Mouse (Mus musculus) mesoderm, embryonic 11.5 days (tissue): Measurements from ENCODE around the gene Dchs2.
A peak's percentile ranks its signal among the peaks of the same experiment; 100 is the strongest.
"Not testable (repeated sequence)": the region's sequence is repeated elsewhere in the genome, so short reads cannot be mapped to it uniquely, and the experiment has no call there.

Experiments used
- DNase-seq: peaks from one replicate; pipeline ENCODE4 v3.0.0-alpha.2; 2012; ENCODE audit warnings: low read depth, low spot score

Dchs2 gene

DNA sequence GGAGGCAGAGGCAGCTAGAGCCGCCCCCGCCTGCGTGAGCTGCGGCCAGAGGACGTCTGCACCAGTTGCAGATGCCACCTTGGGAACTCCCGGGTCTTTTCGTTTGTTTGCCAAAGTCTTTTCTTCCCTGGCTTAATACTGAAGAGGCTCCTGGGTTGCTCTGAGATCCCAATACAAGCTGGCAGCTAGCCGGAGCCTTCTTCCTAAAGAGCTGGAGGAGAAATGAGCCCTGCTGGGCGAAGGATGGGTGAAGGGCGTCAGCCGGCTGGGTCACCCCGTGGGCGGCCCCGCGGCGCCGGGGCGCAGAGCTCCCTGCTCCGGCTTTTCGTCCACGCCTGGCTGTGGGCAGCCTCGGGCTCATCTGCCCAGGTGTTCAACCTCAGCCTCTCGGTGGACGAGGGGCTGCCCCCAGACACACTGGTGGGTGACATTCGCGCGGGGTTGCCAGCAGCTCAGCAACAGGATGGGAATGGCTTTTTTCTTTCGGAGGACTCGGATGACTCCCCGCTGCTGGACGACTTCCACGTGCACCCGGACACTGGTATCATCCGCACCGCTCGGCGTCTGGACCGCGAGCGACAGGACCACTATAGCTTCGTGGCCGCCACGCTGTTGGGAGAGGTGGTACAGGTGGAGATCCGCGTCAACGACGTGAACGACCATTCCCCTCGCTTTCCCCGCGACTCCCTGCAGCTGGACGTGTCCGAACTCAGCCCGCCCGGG lies at the start of gene Dchs2:
TSS of gene Dchs2 (plus strand) at position 223 of the 723 bp plus-strand sequence.
- no peak for DNase-seq

DNA sequence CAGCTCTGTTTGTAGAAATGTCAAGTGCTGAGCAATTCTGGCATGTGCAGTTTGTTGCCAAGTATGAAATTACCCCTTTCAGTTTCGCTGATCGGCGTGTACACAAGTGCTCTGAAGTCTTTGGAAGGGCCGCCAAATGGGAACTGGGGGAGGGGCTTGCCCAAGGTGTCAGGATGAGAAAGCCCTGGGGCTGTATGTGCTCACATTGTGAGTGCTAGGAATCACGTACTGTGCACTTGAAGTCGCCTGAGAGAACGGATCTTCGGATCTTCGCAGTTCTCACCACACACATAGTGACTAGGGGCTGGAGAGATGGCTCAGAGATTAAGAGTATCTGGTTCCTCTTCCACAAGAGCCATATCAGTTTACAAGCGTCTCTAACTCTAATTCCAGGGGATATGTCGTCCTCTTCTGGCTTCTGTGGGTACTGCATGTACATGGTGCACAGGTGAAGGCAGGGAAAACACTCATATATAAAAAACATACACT lies 47.1 kb upstream of the Dchs2 start:
- DNase-seq: peak; percentile 72

DNA sequence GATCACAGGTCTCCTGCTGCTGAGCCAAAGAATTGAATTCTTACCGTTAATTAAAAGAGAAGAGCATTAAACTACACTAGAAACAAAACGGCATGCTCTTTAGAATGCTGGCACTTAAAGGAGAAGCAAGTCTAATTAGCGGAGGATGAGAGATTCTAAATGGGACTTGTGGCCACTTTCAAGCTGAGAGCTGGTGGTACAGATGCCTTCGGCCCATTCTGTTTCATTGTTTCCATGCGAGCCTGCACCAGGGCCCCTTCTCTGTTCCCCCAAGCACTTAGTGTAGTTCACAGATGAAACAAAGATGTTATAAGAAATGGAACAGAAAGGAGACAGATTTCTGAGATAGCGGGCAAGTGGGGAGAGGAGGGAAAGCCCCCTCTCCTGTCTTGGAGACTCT lies 30.2 kb upstream of the Dchs2 start:
- no peak for DNase-seq

DNA sequence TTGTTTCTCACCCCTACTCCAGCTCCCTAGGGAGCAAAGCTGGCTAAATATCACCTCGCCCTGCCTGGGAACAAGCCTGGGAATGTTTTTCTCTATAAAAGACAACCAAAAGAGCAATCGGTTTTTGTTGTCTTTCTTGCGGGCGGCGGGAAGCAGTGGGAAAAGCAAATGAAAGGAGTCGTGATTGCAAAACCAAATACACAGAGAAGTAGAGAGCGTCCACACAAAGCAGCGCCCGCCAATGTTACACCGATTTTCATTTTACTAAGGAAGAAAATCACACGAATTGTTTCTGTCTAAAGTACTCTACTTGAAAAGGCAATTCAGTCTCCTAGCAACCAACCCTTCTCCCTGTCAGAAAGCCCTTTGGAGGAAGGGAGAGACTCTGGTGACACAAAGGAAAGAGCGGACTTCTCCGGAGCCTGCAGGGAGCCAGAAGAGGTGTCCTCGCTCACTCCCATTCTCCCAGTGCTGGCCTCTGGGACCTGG lies 29.2 kb upstream of the Dchs2 start:
- DNase-seq: peak; percentile 52

DNA sequence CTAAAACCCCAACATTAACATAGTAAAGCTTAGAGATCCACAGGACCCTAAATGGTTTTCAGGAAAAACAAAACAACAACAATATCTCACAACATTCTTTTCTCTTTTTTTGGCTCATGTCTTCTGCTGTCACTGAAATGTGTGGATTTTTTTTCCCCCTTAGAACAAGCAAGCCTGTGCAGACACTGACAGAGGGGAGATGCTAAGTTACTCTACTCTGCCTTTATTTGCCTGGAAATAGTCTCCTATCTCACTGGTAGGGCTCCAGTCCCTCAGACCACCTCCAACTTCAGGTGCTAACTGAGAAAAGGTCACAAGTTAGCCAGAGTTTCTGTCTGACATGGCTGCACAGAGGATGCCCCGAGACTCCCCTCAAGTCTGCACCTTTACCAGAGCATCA lies 28.6 kb upstream of the Dchs2 start:
- no peak for DNase-seq

DNA sequence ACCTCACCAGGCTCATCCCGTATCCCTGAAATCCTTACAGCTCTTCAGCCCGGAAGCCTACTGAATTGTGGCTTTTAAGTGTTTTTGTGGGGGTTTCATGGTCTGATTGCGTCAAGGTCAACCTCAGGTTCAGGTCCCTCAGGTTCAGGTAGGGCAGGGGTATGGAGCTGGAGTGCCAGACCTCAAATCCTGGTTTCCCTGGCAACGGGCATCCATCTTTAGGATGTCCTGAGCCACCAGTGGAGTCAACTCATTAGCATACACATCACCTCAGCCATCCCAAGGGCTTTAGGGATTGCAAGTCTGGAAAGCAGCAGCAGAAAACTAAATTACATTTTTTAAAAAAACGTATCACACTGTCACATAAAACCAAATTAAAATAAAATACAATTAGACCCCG lies 28.1 kb upstream of the Dchs2 start:
- no peak for DNase-seq

DNA sequence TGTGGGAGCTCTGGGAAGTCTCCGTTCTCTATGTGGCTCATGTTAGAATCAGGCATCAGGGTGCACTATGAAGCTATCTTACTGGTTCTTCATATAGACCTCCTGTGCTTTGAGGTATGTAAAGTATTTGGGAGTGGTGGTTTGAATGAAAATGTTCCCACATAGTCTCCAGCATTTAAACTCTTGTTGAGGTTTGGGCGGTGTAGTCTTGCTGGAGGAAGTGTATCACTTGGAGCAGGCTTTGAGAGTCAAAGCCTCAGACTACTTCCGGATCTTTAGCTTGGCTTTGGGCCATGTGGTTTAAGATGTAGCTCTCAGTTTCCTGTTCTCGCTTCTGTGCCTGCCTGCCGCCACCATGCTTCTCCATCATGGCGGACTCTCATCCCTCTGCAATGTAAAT lies 25.5 kb upstream of the Dchs2 start:
- DNase-seq: no peak

DNA sequence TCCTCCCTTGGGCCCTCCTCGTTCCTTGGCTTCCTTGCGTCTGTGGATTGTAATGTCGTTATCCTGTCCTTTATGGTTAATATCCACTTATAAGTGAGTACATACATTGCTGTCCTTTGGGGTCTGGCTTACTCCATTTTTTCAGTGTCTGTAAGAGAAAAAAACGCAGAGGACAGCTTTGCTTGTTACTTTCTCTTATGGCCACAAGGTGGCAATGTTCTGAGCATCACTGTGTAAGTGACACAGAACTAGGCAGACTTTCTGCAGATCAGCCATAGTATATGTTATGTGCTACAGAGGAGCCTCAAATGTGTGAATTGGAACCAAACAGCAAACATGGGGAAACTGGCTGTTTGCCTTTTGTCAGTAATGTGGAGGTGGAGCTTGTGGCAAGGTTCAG lies 17.6 kb upstream of the Dchs2 start:
- peak; percentile 48 for DNase-seq

DNA sequence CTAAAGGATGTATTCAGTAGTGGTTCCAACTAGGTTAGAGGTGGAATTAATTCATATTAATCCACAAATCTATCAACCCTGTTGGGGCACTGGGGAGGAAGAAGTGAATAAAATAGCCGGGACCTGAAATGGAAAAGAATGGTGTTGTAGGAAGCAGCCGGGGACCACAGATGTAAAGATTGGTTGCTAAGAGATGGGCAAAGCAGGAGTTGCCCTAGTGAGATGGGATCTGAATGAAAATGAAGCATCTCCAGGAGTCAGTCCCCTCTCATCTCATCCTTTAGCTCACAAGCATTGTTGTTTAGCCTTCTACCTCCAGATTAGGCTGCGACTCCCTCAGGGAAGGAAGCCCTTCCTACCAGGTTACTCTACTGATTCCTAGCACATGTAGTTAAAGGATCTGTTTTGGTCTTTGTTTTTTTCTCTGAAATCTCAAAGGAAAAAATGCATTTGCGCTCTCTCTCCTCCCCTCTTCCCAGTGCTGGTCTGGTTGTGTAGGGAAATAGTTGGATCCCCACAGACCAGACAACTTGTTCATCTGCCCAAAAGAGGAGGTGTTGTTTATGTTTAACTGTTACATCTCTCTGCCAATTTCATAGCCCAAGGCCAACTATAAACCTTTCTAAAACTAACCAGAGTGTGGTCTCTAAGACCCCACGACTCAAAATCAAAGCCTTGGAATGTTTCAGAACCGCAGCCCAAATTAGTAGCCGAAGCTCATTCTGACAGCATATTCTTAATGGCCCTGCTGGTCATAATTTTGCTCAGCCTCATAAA lies 16.1 kb upstream of the Dchs2 start:
- DNase-seq: no peak

DNA sequence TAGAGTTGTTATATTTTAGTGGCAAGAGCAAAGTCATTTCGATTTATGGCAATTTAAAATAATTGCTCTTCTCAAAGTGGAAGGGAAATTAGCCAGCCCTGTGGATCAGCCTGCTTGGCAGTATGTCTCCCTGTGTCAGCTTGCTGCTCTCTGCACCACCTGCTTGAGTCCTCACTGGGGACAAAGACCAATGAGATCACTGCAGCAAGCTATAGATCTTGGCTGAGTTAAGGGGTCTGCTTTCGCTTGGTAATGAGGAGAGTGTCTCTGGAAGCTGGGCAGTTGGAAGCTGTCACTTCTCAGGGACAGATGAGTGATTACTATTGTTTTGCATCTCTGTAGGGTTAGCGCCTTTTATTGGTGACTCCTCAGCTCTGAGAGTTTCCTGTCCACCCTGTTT lies 14.9 kb upstream of the Dchs2 start:
- DNase-seq: peak; percentile 68

DNA sequence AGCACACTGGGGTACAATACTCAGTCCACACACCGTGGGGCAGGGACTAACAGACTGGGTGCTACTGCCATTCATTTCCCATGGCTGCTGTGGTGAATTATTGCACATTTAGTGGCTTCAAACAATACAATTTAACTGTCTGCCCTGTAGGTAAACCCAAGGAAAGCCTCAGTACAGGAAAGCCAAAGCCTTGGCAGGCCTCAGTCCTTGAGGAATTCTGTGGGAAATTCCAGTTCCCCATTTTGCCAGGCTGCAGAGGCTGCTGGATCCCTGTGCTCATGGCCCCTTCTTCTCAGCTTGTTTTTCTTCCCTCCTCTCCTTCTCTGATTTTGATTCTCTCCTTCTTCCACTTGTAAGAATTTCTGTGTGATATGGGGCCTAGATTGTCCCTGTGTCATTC lies 12.8 kb upstream of the Dchs2 start:
- no peak for DNase-seq

DNA sequence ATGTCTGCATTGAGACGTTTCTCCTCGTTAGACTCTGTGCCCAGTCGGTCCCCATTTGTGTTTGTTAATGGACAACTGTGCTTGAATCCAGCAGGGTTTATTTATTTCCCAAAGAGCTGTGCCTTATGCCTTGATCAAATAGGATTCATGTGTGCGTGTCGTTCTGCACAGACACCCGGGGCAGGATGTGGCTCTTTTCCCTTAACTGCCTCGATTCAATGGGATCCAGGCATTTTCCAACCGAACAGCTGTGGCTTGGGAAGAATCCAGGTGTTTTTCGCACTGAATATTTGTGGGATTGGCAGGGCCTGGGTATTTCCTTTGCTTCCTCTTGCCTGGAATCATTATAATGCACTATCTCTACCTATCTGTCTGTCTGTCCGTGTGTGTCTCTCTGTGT lies 10.2 kb upstream of the Dchs2 start:
- DNase-seq: no peak

DNA sequence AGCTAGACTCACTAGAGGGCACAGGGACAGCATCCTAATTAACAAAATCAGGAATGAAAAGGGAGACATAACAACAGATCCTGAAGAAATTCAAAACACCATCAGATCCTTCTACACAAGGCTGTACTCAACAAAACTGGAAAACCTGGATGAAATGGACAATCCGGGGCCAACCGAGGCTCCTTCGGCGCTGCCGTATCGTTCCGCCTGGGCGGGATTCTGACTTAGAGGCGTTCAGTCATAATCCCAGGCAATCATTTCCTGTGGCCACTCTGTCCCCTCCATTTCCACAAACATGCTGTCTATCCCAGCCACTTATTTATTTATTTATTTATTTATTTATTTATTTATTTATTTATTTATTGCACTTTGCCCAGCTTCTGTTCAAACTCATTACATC lies 3.8 kb upstream of the Dchs2 start:
- DNase-seq: not testable (repeated sequence)

DNA sequence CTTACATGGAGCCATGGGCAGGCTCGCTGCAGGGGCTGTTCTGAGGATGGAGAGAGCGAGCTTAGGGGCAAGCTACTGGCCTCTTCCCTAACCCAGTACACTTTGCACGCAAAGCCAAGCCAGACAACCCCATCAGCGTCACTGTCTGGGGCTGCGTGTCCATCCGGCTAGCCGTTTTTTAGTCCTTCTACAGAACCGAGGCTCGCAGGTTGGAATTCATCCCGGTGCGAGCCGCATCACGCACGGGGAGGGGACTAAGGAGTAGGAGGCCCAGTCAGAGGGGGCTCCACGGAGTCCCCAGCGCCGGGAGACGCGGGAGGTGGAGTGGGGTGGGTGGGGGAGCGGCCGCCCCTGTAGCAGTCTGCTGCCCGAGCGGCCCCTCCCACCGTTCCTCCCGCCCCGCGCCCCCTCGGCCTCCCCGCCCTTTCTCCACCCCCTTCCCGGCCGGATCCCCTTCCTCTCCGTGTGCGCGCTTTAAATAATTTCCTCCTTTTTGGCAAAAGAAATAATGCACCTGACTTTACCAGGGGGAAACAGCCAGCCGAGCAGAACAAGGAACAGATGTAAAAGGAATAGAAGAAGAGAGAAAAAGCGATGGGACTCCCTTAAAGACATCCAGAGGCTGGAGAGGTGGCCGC lies 541 bp upstream of the Dchs2 start:
- peak; percentile 44 for DNase-seq

DNA sequence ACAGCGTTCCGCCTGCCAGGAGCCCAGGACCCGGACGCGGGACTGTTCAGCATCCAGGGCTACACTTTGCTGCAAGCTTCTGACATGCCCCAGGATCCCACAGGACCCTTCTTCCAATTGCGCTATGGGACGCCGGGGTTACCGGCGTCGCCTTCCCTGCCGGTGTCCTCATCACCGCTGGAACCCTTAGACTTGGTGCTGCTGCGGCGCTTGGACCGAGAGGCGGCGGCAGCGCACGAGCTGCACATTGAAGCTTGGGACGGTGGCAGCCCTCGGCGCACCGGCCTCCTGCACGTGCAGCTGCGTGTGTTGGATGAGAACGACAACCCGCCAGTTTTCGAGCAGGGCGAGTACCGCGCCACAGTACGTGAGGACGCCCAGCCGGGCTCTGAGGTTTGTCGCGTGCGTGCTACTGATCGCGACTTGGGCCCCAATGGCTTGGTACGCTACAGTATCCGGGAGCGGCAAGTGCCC lies 738 bp downstream of the Dchs2 start:
- peak; percentile 26 for DNase-seq

DNA sequence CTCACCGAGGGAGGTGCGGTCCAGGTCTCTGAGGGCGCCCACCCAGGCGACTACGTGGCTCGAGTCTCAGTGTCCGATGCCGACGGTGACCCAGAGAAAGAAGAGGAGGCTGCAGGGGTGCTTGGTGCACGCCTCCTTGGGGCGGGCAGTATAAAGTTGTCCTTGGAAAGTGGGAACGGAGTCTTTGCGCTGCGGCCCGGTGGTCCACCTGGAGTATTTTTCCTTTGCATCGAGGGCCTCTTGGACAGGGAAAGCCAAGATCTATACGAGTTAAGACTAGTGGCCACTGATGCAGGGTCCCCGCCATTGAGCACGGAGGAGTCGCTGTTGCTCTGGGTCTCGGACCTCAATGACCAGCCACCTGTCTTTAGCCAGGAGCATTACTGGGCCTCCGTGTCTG lies 1.4 kb downstream of the Dchs2 start:
- DNase-seq: no peak

DNA sequence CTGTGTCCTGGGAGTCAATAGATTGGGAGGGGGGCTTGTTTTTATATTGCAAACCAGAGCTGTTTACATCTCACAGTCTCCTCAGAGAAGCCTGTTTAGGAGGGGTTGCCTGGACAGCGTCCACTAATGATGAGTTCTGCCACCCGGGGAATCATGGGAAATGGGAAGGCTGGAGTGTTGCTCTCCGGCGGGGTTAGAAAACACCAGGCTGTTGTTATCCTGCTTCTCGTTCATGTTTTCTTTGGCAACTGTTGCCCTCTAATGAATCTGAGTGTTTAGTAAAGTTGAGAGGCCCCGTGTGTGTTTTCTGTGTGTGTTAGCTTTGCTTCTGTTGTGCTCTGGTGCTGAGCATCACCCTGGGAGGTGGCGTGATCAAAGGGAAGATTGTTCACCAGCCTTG lies 8.7 kb downstream of the Dchs2 start:
- no peak for DNase-seq

DNA sequence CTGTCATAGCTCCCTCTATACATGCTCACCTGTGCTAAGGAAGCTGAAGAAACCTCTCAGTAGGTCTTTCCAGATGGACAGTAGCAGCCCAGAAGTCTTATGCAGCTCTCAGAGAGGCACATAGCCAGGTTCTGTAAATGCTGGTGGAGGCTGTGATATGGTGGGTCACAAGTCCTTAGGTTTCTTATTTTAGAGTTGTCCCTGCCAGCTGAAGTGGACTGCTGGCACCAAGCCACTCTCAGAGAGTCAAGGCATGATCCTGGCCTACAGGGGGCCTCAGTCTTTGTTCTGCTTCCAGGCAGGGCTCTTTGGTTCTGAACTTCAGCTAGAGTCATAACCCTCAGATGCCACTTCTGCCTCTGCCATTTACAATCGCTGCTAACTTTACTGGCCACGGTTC lies 11.1 kb downstream of the Dchs2 start:
- no peak for DNase-seq

DNA sequence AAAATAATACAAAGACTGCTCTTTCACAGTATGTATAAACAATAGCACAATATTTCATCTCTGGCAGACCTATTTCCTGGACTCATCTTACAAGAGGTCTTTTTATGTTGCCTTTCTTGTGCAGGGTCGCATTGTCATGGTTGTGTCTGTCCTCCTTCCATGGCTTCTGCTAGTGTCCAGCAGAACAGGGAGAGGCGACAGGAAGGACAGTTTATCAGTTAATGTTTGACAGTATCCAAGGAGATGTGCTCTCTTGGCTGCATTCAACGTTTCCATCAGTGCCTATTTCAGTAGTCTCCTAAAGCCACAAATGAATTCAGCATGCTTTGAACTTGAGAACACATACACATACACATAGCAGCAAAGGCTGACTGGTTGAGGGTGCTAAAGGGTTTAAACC lies 17.9 kb downstream of the Dchs2 start:
- DNase-seq: no peak

DNA sequence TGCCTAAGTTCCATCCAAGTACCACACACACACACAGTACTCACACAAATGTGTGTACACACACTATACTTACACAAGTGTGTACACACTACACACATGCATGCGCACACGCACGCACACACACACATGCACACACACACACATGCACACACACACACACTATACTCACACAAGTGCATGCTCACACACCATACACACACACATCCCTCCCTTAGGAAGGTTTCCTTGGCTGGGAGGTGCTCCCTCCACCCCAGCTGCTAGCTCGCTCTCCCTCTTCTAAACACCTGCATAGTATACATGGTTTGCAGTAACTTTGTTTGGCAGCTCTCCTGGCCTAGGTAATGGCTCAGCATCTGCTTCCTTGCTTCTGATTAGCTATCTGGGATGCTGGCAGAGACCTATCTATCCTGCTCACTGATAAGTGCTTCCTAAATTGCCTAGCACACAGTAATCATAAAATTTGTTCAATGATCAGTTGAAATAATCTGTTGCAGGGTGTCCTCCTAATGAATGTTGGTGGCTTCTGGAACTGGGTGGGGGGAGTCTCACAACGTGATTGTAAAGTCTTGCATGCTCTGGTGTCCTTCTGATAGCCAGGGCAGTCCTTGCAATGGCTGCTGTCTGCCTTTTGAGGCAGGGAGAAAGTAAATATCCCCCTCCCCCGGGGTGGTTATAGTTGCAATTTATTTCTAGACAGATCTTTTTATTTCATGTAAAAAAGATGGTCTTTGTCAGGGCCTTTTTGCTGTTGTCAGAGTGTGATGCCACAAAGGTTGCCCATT lies 19.7 kb downstream of the Dchs2 start:
- DNase-seq: no peak

DNA sequence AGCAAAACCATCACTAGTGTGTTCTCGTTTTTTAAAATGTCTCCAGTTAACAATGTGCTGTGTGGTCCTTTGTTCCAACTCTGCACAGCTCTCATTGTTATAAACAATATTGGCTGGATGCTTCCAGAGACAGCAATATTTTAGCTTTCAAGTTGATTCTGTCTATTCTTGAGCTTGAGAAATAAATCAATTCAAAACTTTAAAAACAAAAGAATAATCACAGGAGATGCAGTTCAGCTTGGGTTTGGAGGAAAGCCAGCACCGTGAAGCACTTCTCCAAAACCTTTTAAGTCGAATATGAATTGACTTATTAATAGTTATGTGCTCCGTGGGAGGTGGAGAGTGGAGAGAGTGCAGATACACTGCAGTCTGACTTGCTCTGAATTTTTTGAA lies 20.3 kb downstream of the Dchs2 start:
- DNase-seq: no peak

DNA sequence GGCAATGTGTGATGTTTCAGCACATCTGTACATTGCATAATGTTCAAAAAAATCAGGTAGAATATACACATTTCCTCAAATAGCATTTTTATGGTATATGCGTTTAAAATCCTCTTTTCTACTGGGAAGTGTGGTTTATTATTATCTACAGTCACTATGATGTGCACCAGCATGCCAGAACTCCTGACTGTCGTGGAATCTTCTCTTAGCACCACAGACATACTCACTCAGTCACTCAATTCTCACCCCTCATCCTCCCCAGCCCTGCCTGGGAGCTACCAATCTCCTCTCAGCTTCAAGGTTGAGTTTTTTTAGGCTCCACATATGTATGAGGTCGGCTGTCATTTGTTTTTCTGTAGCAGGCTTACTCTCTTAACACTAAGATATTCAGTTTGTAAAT lies 20.8 kb downstream of the Dchs2 start:
- DNase-seq: no peak
